Mouse (Mus musculus) erythroblast, embryonic 14.5 days (primary cell): Measurements from ENCODE around the gene Xpo6.

Experiments
- GATA1 ChIP-seq: IDR thresholded peaks from 2 replicates; pipeline ENCODE4 v1.6.1; 2012; ENCODE audit warnings: low read length, inconsistent platforms, mixed read lengths
- TAL1 ChIP-seq: IDR thresholded peaks from 3 replicates; pipeline ENCODE4 v1.6.1; 2012; ENCODE audit warnings: low read length, inconsistent platforms, mixed read lengths

DNA sequence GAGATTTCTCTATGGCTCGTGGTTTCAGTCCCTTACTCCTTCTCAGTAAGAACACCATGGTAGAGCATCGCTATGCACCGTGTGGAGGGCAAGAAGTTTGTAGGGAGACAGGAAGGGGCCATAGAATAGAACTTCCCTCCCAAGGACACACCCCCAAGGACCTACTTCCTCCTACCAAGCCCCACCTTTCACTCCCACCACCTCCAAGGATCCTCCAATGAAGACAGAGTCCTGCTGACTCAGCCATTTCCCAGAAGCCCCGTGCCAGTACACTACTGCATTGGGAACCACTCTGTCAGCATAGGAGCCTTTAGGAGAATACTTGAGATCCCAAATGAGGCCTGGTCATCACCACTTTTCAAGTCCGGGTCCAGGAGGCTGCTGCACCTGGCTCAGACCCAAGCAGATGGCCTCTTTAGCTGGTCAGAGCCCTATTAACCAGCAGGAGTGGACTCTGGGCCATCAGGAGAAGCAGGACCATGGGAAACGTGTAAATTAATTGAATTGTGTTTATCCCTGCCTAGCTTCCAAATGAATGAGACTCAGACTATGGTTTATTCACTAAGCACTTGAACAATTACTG, 44.0 kb upstream of the Xpo6 start:
- no peak for TF ChIP-seq GATA1
- TF ChIP-seq TAL1 = no peak
